Mouse (Mus musculus) neutrophil, adult 5-6 weeks (primary cell): ENCODE data around the gene Olfr582. TPM values are rescaled to one million over a fixed set of nuclear protein-coding genes. Genes with fewer than 3 reads are reported as not detected.

Experiments used
- ATAC-seq: fragments of 151-379, 151-347 bp; 2 replicates; pipeline ENCODE4 v1.8.0; 2017; ENCODE audit warnings: mild to moderate bottlenecking, moderate TSS enrichment; ENCODE audit not compliant: insufficient number of reproducible peaks, poor library complexity, low FRiP score, severe bottlenecking; ENCODE audit errors: extremely low read depth
- total RNA-seq: library from RNA; stranded (forward); fragments of 200-1000 nt; gene quantifications from 2 replicates; pipeline ENCODE4 v1.2.3, GENCODE M21; 2017

The Olfr582 gene
- not detected in 2 replicates for total RNA-seq

GRCm38 (mm10) chr7:103037724-103038123 is at the start of gene Olfr582:
Olfr582 (plus strand) TSS chr7:103038024.
- ATAC-seq: no peak

GRCm38 (mm10) chr7:102989224-102989623 is 48.6 kb upstream of the Olfr582 start, which contains the start of gene Olfr578:
Olfr578 (minus strand) TSS chr7:102989324.
- ATAC-seq: no peak

- no peak for ATAC-seq
These were observed 13.2 kb downstream of the Olfr582 start, which contains the start of gene Olfr583 for GRCm38 (mm10) chr7:103051000-103051399. Olfr583 (plus strand) TSS chr7:103051300.

- ATAC-seq: no peak
These were observed 43.8 kb downstream of the Olfr582 start, which contains the start of gene Olfr584 for GRCm38 (mm10) chr7:103081585-103081984. Olfr584 (plus strand) TSS chr7:103081885.

Other genes with a start within 250 kb of the Olfr582 start
- gene Olfr564, start 234.5 kb upstream of the Olfr582 start, total RNA-seq: not detected in 2 replicates
- gene Olfr566, start 179.3 kb upstream of the Olfr582 start, total RNA-seq: not detected in 2 replicates
- gene Olfr568, start 160.9 kb upstream of the Olfr582 start, total RNA-seq: not detected in 2 replicates
- gene Olfr569, start 147.1 kb upstream of the Olfr582 start, total RNA-seq: not detected in 2 replicates
- gene Olfr570, start 143.4 kb upstream of the Olfr582 start, total RNA-seq: not detected in 2 replicates
- gene Olfr571, start 120.5 kb upstream of the Olfr582 start, total RNA-seq: not detected in 2 replicates
- gene Olfr572, start 113.6 kb upstream of the Olfr582 start, total RNA-seq: not detected in 2 replicates
- not detected in 2 replicates for gene Olfr573-ps1, start 95.4 kb upstream of the Olfr582 start, total RNA-seq
- not detected in 2 replicates for gene Olfr574, start 89.6 kb upstream of the Olfr582 start, total RNA-seq
- not detected in 2 replicates for gene Olfr575, start 79.2 kb upstream of the Olfr582 start, total RNA-seq
- gene Olfr576, start 75.4 kb upstream of the Olfr582 start, total RNA-seq: not detected in 2 replicates
- not detected in 2 replicates for gene Olfr577, start 62.1 kb upstream of the Olfr582 start, total RNA-seq
- gene Olfr578, start 48.7 kb upstream of the Olfr582 start, total RNA-seq: not detected in 2 replicates
- not detected in 2 replicates for gene Olfr583, start 13.3 kb downstream of the Olfr582 start, total RNA-seq
- not detected in 2 replicates for gene Olfr584, start 43.9 kb downstream of the Olfr582 start, total RNA-seq
- gene Olfr585, start 59.7 kb downstream of the Olfr582 start, total RNA-seq: not detected in 2 replicates
- not detected in 2 replicates for gene Olfr586, start 87.6 kb downstream of the Olfr582 start, total RNA-seq
- not detected in 2 replicates for gene Olfr588-ps1, start 102.9 kb downstream of the Olfr582 start, total RNA-seq
- gene Olfr589, start 118.3 kb downstream of the Olfr582 start, total RNA-seq: not detected in 2 replicates
- gene Olfr591, start 140.3 kb downstream of the Olfr582 start, total RNA-seq: not detected in 2 replicates
- gene Olfr592, start 146.8 kb downstream of the Olfr582 start, total RNA-seq: not detected in 2 replicates
- gene Olfr593, start 173.8 kb downstream of the Olfr582 start, total RNA-seq: not detected in 2 replicates
- not detected in 2 replicates for gene Olfr594, start 179.0 kb downstream of the Olfr582 start, total RNA-seq
- gene Usp17ld, start 214.5 kb downstream of the Olfr582 start, total RNA-seq: not detected in 2 replicates